Mouse (Mus musculus) brain, embryonic 14.5 days (tissue): Measurements from ENCODE around the gene Slc3a1.

ENCODE experiments used
- CTCF ChIP-seq: fragments of 200-500 bp; IDR thresholded peaks from 2 replicates; pipeline ENCODE4 v1.5.1; 2012; ENCODE audit warnings: inconsistent platforms, mild to moderate bottlenecking, moderate library complexity, borderline replicate concordance; ENCODE audit not compliant: insufficient read depth, insufficient read length; ENCODE audit errors: extremely low read depth
- POLR2A ChIP-seq: fragments of 200-500 bp; IDR thresholded peaks from 2 replicates; pipeline ENCODE4 v1.6.1; 2012; ENCODE audit warnings: mild to moderate bottlenecking, inconsistent platforms, borderline replicate concordance; ENCODE audit not compliant: poor library complexity, insufficient read depth, insufficient read length, severe bottlenecking; ENCODE audit errors: extremely low read depth

GRCm38 (mm10) chr17:84987834-84988410, 40.3 kb upstream of the Slc3a1 start:
- TF ChIP-seq CTCF (no peak), POLR2A (no peak)
